Mouse (Mus musculus) frontal cortex, postnatal 10 days (tissue): ENCODE results near the gene Prkcsh.

Source experiments
- DNase-seq, 2 experiments: peaks; one replicate each; pipeline ENCODE4 v3.0.0; 2022; ENCODE audit warnings: low spot score in 2 of 2, mixed read lengths in 1 of 2

Gene Prkcsh

GRCm38 (mm10) chr9:21987592-21988342, 14.8 kb upstream of the Prkcsh start:
- DNase-seq, result no peak

GRCm38 (mm10) chr9:21988421-21989101, 14.0 kb upstream of the Prkcsh start:
- no peak for DNase-seq

- DNase-seq, result no peak
These were observed 13.1 kb upstream of the Prkcsh start, which contains the start of gene Rgl3 for GRCm38 (mm10) chr9:21989230-21990110. Rgl3 (minus strand) TSS chr9:21989446.

GRCm38 (mm10) chr9:21992227-21992626, 10.4 kb upstream of the Prkcsh start:
- no peak for DNase-seq

- DNase-seq, result no peak
These were observed 6.3 kb upstream of the Prkcsh start for GRCm38 (mm10) chr9:21996178-21996867.

GRCm38 (mm10) chr9:22000296-22000695, 2.3 kb upstream of the Prkcsh start:
- DNase-seq, result no peak

- no peak for DNase-seq
These were observed 973 bp upstream of the Prkcsh start for GRCm38 (mm10) chr9:22001633-22002032.

- DNase-seq, result peak in 1 of 2 experiments; percentile 58
These were observed 553 bp downstream of the Prkcsh start for GRCm38 (mm10) chr9:22003163-22003554.

GRCm38 (mm10) chr9:22004546-22004945, 1.9 kb downstream of the Prkcsh start:
- peak in 1 of 2 experiments; percentile 7 for DNase-seq

- no peak for DNase-seq
These were observed 8.4 kb downstream of the Prkcsh start for GRCm38 (mm10) chr9:22011055-22011454.

- no peak for DNase-seq
These were observed 10.1 kb downstream of the Prkcsh start for GRCm38 (mm10) chr9:22012731-22013130.

- no peak for DNase-seq
These were observed 13.6 kb downstream of the Prkcsh start for GRCm38 (mm10) chr9:22016245-22016644.

GRCm38 (mm10) chr9:22017208-22017825, 14.7 kb downstream of the Prkcsh start:
- DNase-seq, result no peak

- DNase-seq, result no peak
These were observed 22.0 kb downstream of the Prkcsh start for GRCm38 (mm10) chr9:22024592-22024991.

GRCm38 (mm10) chr9:22028467-22028866, 25.9 kb downstream of the Prkcsh start:
- DNase-seq, result no peak

GRCm38 (mm10) chr9:22030386-22030785, 27.8 kb downstream of the Prkcsh start:
- DNase-seq, result no peak

GRCm38 (mm10) chr9:22035300-22036044, 32.9 kb downstream of the Prkcsh start:
- no peak for DNase-seq

- DNase-seq, result no peak
These were observed 35.2 kb downstream of the Prkcsh start for GRCm38 (mm10) chr9:22037826-22038225.

GRCm38 (mm10) chr9:22041832-22042231, 39.2 kb downstream of the Prkcsh start:
- no peak for DNase-seq

- no peak for DNase-seq
These were observed 44.7 kb downstream of the Prkcsh start for GRCm38 (mm10) chr9:22047329-22047728.
